Mouse (Mus musculus) myocyte (in vitro differentiated cells): ENCODE measurements around the gene Dbil5. TPM values are rescaled to one million over a fixed set of nuclear protein-coding genes. Genes with fewer than 3 reads are reported as not detected.

Source experiments
- H3K27me3 ChIP-seq: one replicate; pipeline ENCODE4 v1.6.1; 2011; ENCODE audit not compliant: control insufficient read depth, insufficient read depth, insufficient read length
- H3K36me3 ChIP-seq: one replicate; pipeline ENCODE4 v1.6.1; 2011; ENCODE audit not compliant: control insufficient read depth, insufficient read depth
- H3K4me2 ChIP-seq: one replicate; pipeline ENCODE4 v1.6.1; 2011; ENCODE audit warnings: low read depth, control low read depth
- H3K4me3 ChIP-seq: one replicate; pipeline ENCODE4 v1.5.1; 2011; ENCODE audit warnings: mild to moderate bottlenecking, control low read depth, moderate library complexity
- H3K79me2 ChIP-seq: one replicate; pipeline ENCODE4 v1.6.1; 2011; ENCODE audit not compliant: control insufficient read depth, insufficient read depth
- H3ac ChIP-seq: one replicate; pipeline ENCODE4 v1.6.1; 2011; ENCODE audit not compliant: control insufficient read depth, insufficient read length
- CEBPB ChIP-seq: IDR thresholded peaks from 2 replicates; pipeline ENCODE4 v1.6.1; 2011; ENCODE audit warnings: mild to moderate bottlenecking, moderate library complexity; ENCODE audit not compliant: poor library complexity, insufficient read depth, severe bottlenecking
- E2F4 ChIP-seq: IDR thresholded peaks from one replicate; pipeline ENCODE4 v1.6.1; 2011; ENCODE audit warnings: mild to moderate bottlenecking, control low read depth, moderate library complexity; ENCODE audit not compliant: insufficient read depth
- MAX ChIP-seq: IDR thresholded peaks from one replicate; pipeline ENCODE4 v1.6.1; 2011; ENCODE audit warnings: low read depth, mild to moderate bottlenecking, control low read depth
- MYOD1 ChIP-seq, 3 experiments: IDR thresholded peaks; one replicate each; pipeline ENCODE4 v1.6.1; 2011; ENCODE audit warnings: control low read depth in 2 of 3, low read depth in 2 of 3, mild to moderate bottlenecking in 2 of 3, moderate library complexity in 1 of 3; ENCODE audit not compliant: insufficient read length in 2 of 3, control insufficient read depth in 1 of 3
- MYOG ChIP-seq, 3 experiments: IDR thresholded peaks; one replicate each; pipeline ENCODE4 v1.6.1; 2011; ENCODE audit warnings: control low read depth in 2 of 3, low read depth in 2 of 3, mild to moderate bottlenecking in 2 of 3; ENCODE audit not compliant: insufficient read length in 2 of 3, control insufficient read depth in 1 of 3, insufficient read depth in 1 of 3
- POLR2A ChIP-seq: IDR thresholded peaks from one replicate; pipeline ENCODE4 v1.6.1; 2011; ENCODE audit warnings: low read depth, mild to moderate bottlenecking, control low read depth, moderate library complexity; ENCODE audit not compliant: insufficient read length
- POLR2AphosphoS2 ChIP-seq: IDR thresholded peaks from one replicate; pipeline ENCODE4 v1.6.1; 2011; ENCODE audit warnings: low read depth, control low read depth; ENCODE audit not compliant: insufficient read length
- REST ChIP-seq: IDR thresholded peaks from one replicate; pipeline ENCODE4 v1.6.1; 2011; ENCODE audit warnings: mild to moderate bottlenecking, control low read depth, moderate library complexity; ENCODE audit not compliant: insufficient read depth, insufficient read length
- SRF ChIP-seq: IDR thresholded peaks from one replicate; pipeline ENCODE4 v1.6.1; 2011; ENCODE audit warnings: low read depth; ENCODE audit not compliant: control insufficient read depth, insufficient read length
- TCF12 ChIP-seq: IDR thresholded peaks from one replicate; pipeline ENCODE4 v1.6.1; 2011; ENCODE audit warnings: mild to moderate bottlenecking, control low read depth; ENCODE audit not compliant: poor library complexity, insufficient read depth, severe bottlenecking
- TCF3 ChIP-seq: IDR thresholded peaks from one replicate; pipeline ENCODE4 v1.6.1; 2011; ENCODE audit warnings: low read depth, control low read depth; ENCODE audit not compliant: insufficient read length
- USF1 ChIP-seq: IDR thresholded peaks from one replicate; pipeline ENCODE4 v1.6.1; 2011; ENCODE audit warnings: low read depth, mild to moderate bottlenecking, control low read depth, moderate library complexity
- polyA plus RNA-seq: library from polyadenylated mRNA; unstranded; fragments of >200 nt; fragmentation: generic; extraction: Trizol; gene quantifications from one replicate; pipeline ENCODE4 v1.2.1, GENCODE M21; 2012; ENCODE audit warnings: missing spikeins

Gene Dbil5
- polyA plus RNA-seq, 1 experiment, result 0.86 TPM

- Histone ChIP-seq H3K4me2 (no peak overlapping the region), H3ac (no peak overlapping the region), H3K36me3 (peaks cover 16% of the 10 kb centered on the region), H3K4me3 (no peak overlapping the region), H3K27me3 (no peaks in the 10 kb centered on the region), H3K79me2 (no peaks in the 10 kb centered on the region)
- no peak for TF ChIP-seq REST
- TF ChIP-seq POLR2AphosphoS2, result no peak
- TF ChIP-seq POLR2A, result no peak
- no peak for TF ChIP-seq E2F4
- TF ChIP-seq USF1, result no peak
- TF ChIP-seq TCF12, result no peak
- TF ChIP-seq TCF3, result no peak
- TF ChIP-seq SRF, result no peak
- no peak for TF ChIP-seq CEBPB
- TF ChIP-seq MYOD1 (IDR thresholded peaks at IDR 0.05; ENCODE audit: control insufficient read depth in 1 of 3, insufficient read length in 2 of 3, low read depth in 2 of 3), result no peak
- TF ChIP-seq MYOG (IDR thresholded peaks at IDR 0.05; ENCODE audit: control insufficient read depth in 1 of 3, insufficient read depth in 1 of 3, insufficient read length in 2 of 3, low read depth in 2 of 3), result no peak
- no peak for TF ChIP-seq MAX
Observed at GRCm38 (mm10) chr11:76261224-76261623, 43.8 kb downstream of the Dbil5 start.

GRCm38 (mm10) chr11:76262611-76263351 is 45.4 kb downstream of the Dbil5 start:
- no peaks in the 10 kb centered on the region for H3K79me2 ChIP-seq
- no peak overlapping the region for H3K4me3 ChIP-seq
- H3K36me3 ChIP-seq, result peaks cover 16% of the 10 kb centered on the region
- no peaks in the 10 kb centered on the region for H3K27me3 ChIP-seq
- no peak overlapping the region for H3K4me2 ChIP-seq
- TF ChIP-seq MYOD1 (IDR thresholded peaks at IDR 0.05; ENCODE audit: control insufficient read depth in 1 of 3, insufficient read length in 2 of 3, low read depth in 2 of 3) (no peak), TCF12 (no peak), SRF (no peak), TCF3 (no peak), CEBPB (no peak), POLR2AphosphoS2 (no peak), MYOG (IDR thresholded peaks at IDR 0.05; ENCODE audit: control insufficient read depth in 1 of 3, insufficient read depth in 1 of 3, insufficient read length in 2 of 3, low read depth in 2 of 3) (no peak), REST (no peak), POLR2A (no peak), MAX (no peak), USF1 (no peak), E2F4 (no peak)
- no peak overlapping the region for H3ac ChIP-seq

- H3K27me3 ChIP-seq, result no peaks in the 10 kb centered on the region
- no peak for TF ChIP-seq MYOD1 (IDR thresholded peaks at IDR 0.05; ENCODE audit: control insufficient read depth in 1 of 3, insufficient read length in 2 of 3, low read depth in 2 of 3)
- TF ChIP-seq E2F4, result no peak
- TF ChIP-seq REST, result no peak
- no peak for TF ChIP-seq TCF12
- H3K79me2 ChIP-seq, result no peaks in the 10 kb centered on the region
- H3K4me3 ChIP-seq, result no peak overlapping the region
- peaks cover 9% of the 10 kb centered on the region for H3K36me3 ChIP-seq
- H3K4me2 ChIP-seq, result no peak overlapping the region
- H3ac ChIP-seq, result no peak overlapping the region
Observed at GRCm38 (mm10) chr11:76267550-76267949, 50.1 kb downstream of the Dbil5 start.

- Histone ChIP-seq H3K27me3 (no peaks in the 10 kb centered on the region), H3K79me2 (no peaks in the 10 kb centered on the region), H3K4me3 (no peak overlapping the region), H3K36me3 (peaks cover 9% of the 10 kb centered on the region), H3ac (no peak overlapping the region), H3K4me2 (no peak overlapping the region)
- TF ChIP-seq POLR2A (no peak), REST (no peak), TCF3 (no peak), MAX (no peak), POLR2AphosphoS2 (no peak)
Observed at GRCm38 (mm10) chr11:76268001-76268459, 50.6 kb downstream of the Dbil5 start.

Other genes starting within 250 kb of the Dbil5 start
- gene 1700016K19Rik, start 217.7 kb upstream of the Dbil5 start, polyA plus RNA-seq, result 0.06 TPM
- gene Rflnb, start 189.8 kb upstream of the Dbil5 start, polyA plus RNA-seq, result 7.5 TPM
- gene Vps53, start 38.0 kb upstream of the Dbil5 start, polyA plus RNA-seq, result 41.2 TPM
- gene Fam57a, start 37.9 kb upstream of the Dbil5 start, polyA plus RNA-seq, result 10.0 TPM
- 10.7 TPM for gene Gemin4, start 56 bp downstream of the Dbil5 start, polyA plus RNA-seq
- 17.8 TPM for gene Mrm3, start 26.1 kb downstream of the Dbil5 start, polyA plus RNA-seq
- 55.2 TPM for gene Glod4, start 26.1 kb downstream of the Dbil5 start, polyA plus RNA-seq
- 76.8 TPM for gene Nxn, start 181.5 kb downstream of the Dbil5 start, polyA plus RNA-seq
- gene Timm22, start 189.3 kb downstream of the Dbil5 start, polyA plus RNA-seq, result 101 TPM